Mouse (Mus musculus): ENCODE results near the gene Fuz. TPM values are rescaled to one million over a fixed set of nuclear protein-coding genes. Genes with fewer than 3 reads are reported as not detected.

The Fuz gene
- polyA plus RNA-seq, 1 experiment: 9.8 TPM

DNA sequence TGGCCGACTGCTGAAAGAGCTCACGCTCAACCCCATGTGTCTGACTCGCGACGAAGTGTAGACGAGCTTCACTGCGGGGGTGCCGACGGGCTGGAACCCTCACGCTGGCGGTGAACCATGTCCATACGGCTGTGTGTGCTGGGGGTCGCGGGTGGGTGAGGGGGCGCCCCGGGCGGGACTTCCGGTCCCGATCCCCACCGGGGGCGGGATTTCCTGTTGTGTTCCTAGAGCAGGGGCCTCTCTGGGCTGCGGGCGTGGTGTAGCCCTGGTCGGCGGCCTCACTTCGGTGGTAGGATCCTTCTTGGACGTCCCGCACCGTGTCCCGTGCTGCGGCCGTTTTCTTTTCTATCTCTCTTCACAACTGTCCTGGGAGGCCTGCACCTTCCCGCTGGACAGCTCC, 45.7 kb upstream of the Fuz start:
- Histone ChIP-seq H3K4me3 (ENCODE audit: insufficient read depth, poor library complexity, severe bottlenecking) (peak overlapping the region; percentile 82), H3ac (ENCODE audit: control insufficient read depth, insufficient read length, low read depth) (peak overlapping the region; percentile 93), H3K79me2 (ENCODE audit: control insufficient read depth, insufficient read depth) (peaks cover 53% of the 10 kb centered on the region), H3K36me3 (ENCODE audit: control insufficient read depth, insufficient read depth) (peaks cover 17% of the 10 kb centered on the region), H3K27me3 (ENCODE audit: control insufficient read depth, insufficient read depth, insufficient read length) (no peaks in the 10 kb centered on the region), H3K79me3 (ENCODE audit: low read depth) (peaks cover 24% of the 10 kb centered on the region)
- no peak for TF ChIP-seq FOSL1 (IDR thresholded peaks at IDR 0.05; ENCODE audit: insufficient read depth, low read length, poor library complexity, severe bottlenecking)
- TF ChIP-seq CTCF (IDR thresholded peaks at IDR 0.05; ENCODE audit: control insufficient read depth, insufficient read depth, insufficient read length): no peak
- no peak for TF ChIP-seq MYOD1 (IDR thresholded peaks at IDR 0.05; ENCODE audit: control insufficient read depth, insufficient read length, low read depth)
- no peak for TF ChIP-seq MAX (IDR thresholded peaks at IDR 0.05)
- TF ChIP-seq MYOG (IDR thresholded peaks at IDR 0.05; ENCODE audit: control insufficient read depth, extremely low read depth, insufficient read length): no peak
- no peak for TF ChIP-seq USF1 (IDR thresholded peaks at IDR 0.05; ENCODE audit: low read depth)
- no peak for TF ChIP-seq CEBPB (IDR thresholded peaks at IDR 0.05; ENCODE audit: low read depth)

DNA sequence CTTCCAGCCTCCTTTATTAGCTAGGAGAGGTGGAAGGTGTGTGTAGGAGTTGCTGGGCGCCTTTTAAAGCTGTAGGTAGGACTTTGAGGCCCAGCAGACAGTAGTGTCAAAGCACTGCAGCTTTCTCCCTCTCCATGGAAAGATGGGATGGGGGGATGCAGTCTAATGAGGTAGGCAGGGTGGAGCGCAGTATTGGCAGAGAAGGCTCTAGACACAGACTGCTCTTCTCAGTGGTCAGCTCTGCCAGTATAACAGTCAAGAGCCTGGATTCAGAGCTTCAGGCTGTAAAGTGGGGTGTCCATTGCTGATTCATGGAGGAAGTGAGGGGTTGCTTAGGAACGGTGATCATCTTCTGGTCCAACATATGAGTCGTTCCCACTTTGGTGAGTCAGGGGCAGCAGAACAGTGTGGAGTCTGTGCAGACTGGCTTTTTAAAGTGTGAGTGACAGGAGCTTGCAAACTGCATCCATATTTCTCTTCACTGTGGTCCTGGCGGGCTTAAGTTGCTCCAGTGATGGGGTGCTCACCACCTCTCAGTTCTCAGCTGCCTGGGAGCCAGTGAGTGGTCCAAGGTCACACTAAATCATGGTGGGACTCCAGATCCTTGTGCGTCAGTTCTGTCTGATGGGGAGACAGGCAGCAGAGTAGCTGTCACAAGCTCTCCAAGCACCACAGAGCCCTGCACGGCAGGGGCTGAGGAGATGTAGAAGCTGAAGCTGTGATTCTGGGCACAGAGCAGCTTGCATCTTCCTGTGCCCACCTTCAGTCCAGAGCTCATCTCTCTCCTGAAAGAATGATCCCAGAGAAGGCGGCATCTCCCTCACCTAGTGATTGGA, 44.9 kb upstream of the Fuz start:
- H3K79me3 ChIP-seq (ENCODE audit: low read depth): peaks cover 24% of the 10 kb centered on the region
- TF ChIP-seq FOSL1 (IDR thresholded peaks at IDR 0.05; ENCODE audit: insufficient read depth, low read length, poor library complexity, severe bottlenecking): no peak
- TF ChIP-seq CTCF (IDR thresholded peaks at IDR 0.05; ENCODE audit: control insufficient read depth, insufficient read depth, insufficient read length): no peak
- no peak for TF ChIP-seq CEBPB (IDR thresholded peaks at IDR 0.05; ENCODE audit: low read depth)
- no peak for TF ChIP-seq USF1 (IDR thresholded peaks at IDR 0.05; ENCODE audit: low read depth)
- TF ChIP-seq MYOD1 (IDR thresholded peaks at IDR 0.05; ENCODE audit: control insufficient read depth, insufficient read length, low read depth): no peak
- TF ChIP-seq MAX (IDR thresholded peaks at IDR 0.05): no peak
- TF ChIP-seq MYOG (IDR thresholded peaks at IDR 0.05; ENCODE audit: control insufficient read depth, extremely low read depth, insufficient read length): no peak
- no peaks in the 10 kb centered on the region for H3K27me3 ChIP-seq (ENCODE audit: control insufficient read depth, insufficient read depth, insufficient read length)
- H3K36me3 ChIP-seq (ENCODE audit: control insufficient read depth, insufficient read depth): peaks cover 15% of the 10 kb centered on the region
- H3K79me2 ChIP-seq (ENCODE audit: control insufficient read depth, insufficient read depth): peaks cover 53% of the 10 kb centered on the region
- H3K4me3 ChIP-seq (ENCODE audit: insufficient read depth, poor library complexity, severe bottlenecking): peak overlapping the region; percentile 82
- peak overlapping the region; percentile 71 for H3ac ChIP-seq (ENCODE audit: control insufficient read depth, insufficient read length, low read depth)

DNA sequence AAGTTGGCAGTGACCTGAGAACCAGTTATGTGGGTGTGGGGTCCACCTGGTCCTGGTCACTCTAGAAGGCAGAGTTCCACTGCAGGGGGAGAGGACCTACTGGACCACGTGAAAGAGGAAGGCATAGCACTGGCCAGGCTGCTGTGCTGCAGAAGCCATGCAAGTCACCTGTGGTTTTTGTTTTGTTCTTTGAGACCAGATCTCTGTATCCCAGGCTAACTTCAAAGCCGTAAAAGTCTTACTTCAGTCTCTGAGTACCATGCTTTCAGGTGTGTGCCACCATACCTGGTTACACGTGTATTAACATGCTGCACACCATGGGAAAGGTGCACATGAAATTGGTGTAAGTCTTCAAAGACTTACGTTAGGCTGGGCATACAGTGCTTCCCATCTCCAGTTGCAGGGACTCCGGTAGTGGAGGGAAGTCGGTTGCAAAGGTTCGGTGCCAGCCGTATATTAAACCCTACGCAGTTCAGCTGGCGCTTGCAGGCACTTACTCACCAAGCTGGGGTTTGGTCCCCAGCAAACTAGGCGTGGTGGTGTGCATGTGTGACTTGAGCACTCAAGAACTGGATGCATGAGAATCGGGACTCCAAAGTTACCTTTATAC, 44.1 kb upstream of the Fuz start:
- Histone ChIP-seq H3K79me3 (ENCODE audit: low read depth) (peaks cover 24% of the 10 kb centered on the region), H3K36me3 (ENCODE audit: control insufficient read depth, insufficient read depth) (peaks cover 9% of the 10 kb centered on the region), H3ac (ENCODE audit: control insufficient read depth, insufficient read length, low read depth) (no peak overlapping the region), H3K27me3 (ENCODE audit: control insufficient read depth, insufficient read depth, insufficient read length) (no peaks in the 10 kb centered on the region), H3K4me3 (ENCODE audit: insufficient read depth, poor library complexity, severe bottlenecking) (no peak overlapping the region), H3K79me2 (ENCODE audit: control insufficient read depth, insufficient read depth) (peaks cover 53% of the 10 kb centered on the region)
- no peak for TF ChIP-seq CTCF (IDR thresholded peaks at IDR 0.05; ENCODE audit: control insufficient read depth, insufficient read depth, insufficient read length)
- no peak for TF ChIP-seq CEBPB (IDR thresholded peaks at IDR 0.05; ENCODE audit: low read depth)
- TF ChIP-seq FOSL1 (IDR thresholded peaks at IDR 0.05; ENCODE audit: insufficient read depth, low read length, poor library complexity, severe bottlenecking): no peak
- no peak for TF ChIP-seq MYOG (IDR thresholded peaks at IDR 0.05; ENCODE audit: control insufficient read depth, extremely low read depth, insufficient read length)

DNA sequence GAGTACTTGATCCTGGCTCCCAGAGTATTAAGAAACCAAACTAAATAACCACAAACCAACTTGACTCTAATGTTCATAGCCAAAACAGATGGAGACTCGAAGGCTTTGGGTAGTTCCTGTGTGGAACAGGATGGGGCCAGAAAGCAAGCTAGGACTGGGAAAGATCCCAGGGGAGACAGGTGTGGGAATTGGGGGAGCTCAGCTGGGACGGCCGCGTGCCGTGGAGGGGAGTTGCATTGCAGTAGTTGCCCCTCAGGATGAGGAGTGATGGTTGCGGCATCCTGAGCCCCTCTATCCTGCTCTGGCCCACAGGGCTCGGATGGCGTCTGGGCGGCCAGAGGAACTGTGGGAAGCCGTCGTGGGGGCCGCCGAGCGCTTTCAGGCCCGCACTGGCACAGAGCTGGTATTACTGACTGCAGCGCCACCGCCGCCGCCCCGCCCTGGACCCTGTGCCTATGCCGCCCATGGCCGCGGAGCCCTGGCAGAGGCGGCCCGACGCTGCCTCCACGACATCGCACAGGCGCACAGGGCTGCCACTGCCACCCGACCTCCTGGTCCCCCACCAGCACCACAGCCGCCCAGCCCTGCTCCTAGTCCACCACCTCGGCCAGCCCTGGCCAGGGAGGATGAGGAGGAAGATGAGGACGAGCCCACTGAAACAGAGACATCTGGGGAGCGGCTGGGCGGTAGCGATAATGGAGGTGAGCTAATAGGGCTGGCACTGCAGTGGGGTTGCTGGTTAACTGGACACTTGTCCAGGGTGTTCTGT, 43.4 kb upstream of the Fuz start:
- no peak overlapping the region for H3K4me3 ChIP-seq (ENCODE audit: insufficient read depth, poor library complexity, severe bottlenecking)
- TF ChIP-seq MYOD1 (IDR thresholded peaks at IDR 0.05; ENCODE audit: control insufficient read depth, insufficient read length, low read depth) (no peak), MAX (IDR thresholded peaks at IDR 0.05) (no peak), CEBPB (IDR thresholded peaks at IDR 0.05; ENCODE audit: low read depth) (no peak), MYOG (IDR thresholded peaks at IDR 0.05; ENCODE audit: control insufficient read depth, extremely low read depth, insufficient read length) (no peak), CTCF (IDR thresholded peaks at IDR 0.05; ENCODE audit: control insufficient read depth, insufficient read depth, insufficient read length) (no peak), FOSL1 (IDR thresholded peaks at IDR 0.05; ENCODE audit: insufficient read depth, low read length, poor library complexity, severe bottlenecking) (no peak), USF1 (IDR thresholded peaks at IDR 0.05; ENCODE audit: low read depth) (no peak)
- peaks cover 23% of the 10 kb centered on the region for H3K79me3 ChIP-seq (ENCODE audit: low read depth)

DNA sequence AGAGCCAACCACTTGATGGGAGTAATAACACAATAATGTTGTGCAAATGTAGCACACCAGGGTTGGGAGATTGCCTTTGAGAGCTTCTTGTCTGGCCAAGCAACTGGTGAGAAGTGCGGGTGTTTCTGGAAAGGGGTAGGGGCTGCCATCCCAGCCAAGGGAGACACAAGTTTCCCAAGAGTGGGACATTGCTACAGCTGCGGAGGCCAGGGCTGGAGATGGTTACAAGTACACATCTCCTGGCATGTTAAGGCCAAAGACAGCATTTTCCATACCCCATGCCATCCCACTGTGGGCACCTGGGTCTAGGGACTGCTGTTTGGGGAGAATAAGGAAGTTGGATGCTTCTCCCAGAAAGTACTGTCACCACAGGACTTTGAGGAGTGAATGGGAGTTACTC, 42.8 kb upstream of the Fuz start:
- H3K27me3 ChIP-seq (ENCODE audit: control insufficient read depth, insufficient read depth, insufficient read length): no peaks in the 10 kb centered on the region
- peaks cover 24% of the 10 kb centered on the region for H3K79me3 ChIP-seq (ENCODE audit: low read depth)
- H3K36me3 ChIP-seq (ENCODE audit: control insufficient read depth, insufficient read depth): peaks cover 9% of the 10 kb centered on the region
- H3K4me3 ChIP-seq (ENCODE audit: insufficient read depth, poor library complexity, severe bottlenecking): no peak overlapping the region
- TF ChIP-seq USF1 (IDR thresholded peaks at IDR 0.05; ENCODE audit: low read depth): no peak
- no peak for TF ChIP-seq CEBPB (IDR thresholded peaks at IDR 0.05; ENCODE audit: low read depth)
- no peak for TF ChIP-seq MYOG (IDR thresholded peaks at IDR 0.05; ENCODE audit: control insufficient read depth, extremely low read depth, insufficient read length)
- no peak for TF ChIP-seq MAX (IDR thresholded peaks at IDR 0.05)
- TF ChIP-seq FOSL1 (IDR thresholded peaks at IDR 0.05; ENCODE audit: insufficient read depth, low read length, poor library complexity, severe bottlenecking): no peak
- TF ChIP-seq CTCF (IDR thresholded peaks at IDR 0.05; ENCODE audit: control insufficient read depth, insufficient read depth, insufficient read length): no peak
- TF ChIP-seq MYOD1 (IDR thresholded peaks at IDR 0.05; ENCODE audit: control insufficient read depth, insufficient read length, low read depth): no peak
- peaks cover 54% of the 10 kb centered on the region for H3K79me2 ChIP-seq (ENCODE audit: control insufficient read depth, insufficient read depth)
- no peak overlapping the region for H3ac ChIP-seq (ENCODE audit: control insufficient read depth, insufficient read length, low read depth)

More for the DNA sequence above, 43.4 kb upstream of the Fuz start:
- H3K79me2 ChIP-seq (ENCODE audit: control insufficient read depth, insufficient read depth): peaks cover 54% of the 10 kb centered on the region
- H3ac ChIP-seq (ENCODE audit: control insufficient read depth, insufficient read length, low read depth): no peak overlapping the region
- H3K36me3 ChIP-seq (ENCODE audit: control insufficient read depth, insufficient read depth): peaks cover 9% of the 10 kb centered on the region
- H3K27me3 ChIP-seq (ENCODE audit: control insufficient read depth, insufficient read depth, insufficient read length): no peaks in the 10 kb centered on the region

Measured in C2C12 (cell line).